Mouse (Mus musculus): ENCODE measurements around the gene Gm45021. TPM values are rescaled to one million over a fixed set of nuclear protein-coding genes. Genes with fewer than 3 reads are reported as not detected.

Gm45021 gene
- total RNA-seq, 2 experiments from 2014 or later: not detected

DNA sequence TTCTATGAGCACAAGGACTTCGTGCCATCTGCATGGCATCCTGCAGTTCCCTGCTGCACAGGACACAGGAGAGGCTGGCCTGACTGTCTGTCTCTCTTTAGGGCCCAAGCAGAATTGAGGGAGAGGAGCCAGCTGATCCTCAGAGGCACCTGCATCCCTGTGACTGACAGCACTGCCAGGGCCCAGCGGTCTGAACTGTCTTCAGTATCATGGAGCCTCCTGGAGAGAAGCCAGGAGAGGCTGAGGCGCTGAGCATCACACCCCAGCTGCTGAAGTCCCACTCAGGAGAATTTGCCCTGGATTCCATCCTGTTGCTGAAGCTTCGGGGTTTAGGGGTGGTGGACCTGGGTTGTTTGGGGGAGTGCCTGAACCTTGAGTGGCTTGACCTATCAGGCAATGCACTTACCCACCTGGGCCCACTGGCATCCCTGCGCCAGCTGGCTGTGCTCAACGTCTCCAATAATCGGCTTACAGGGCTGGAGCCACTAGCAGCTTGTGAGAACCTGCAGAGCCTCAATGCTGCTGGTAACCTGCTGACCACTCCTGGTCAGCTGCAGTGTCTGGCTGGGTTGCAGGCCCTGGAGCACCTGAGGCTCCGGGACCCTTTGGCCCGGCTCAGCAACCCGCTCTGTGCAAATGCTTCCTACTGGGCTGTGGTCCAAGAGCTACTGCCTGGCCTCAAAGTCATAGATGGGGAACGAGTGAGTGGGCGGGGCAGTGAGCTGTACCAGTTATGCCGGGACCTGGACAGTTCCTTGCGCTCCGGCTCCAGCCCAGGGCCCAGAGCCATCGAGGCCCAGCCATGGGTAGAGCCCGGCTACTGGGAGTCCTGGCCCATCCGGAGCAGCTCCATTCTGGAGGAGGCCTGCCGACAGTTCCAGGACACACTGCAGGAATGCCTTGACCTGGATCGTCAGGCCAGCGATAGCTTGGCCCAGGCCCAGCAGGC is 21.1 kb upstream of the Gm45021 start:
- intact Hi-C loops (cut with DNase I): no loop called here
- DNase-seq (ENCODE audit: low spot score in 2 of 2): peak in 1 of 2 experiments; percentile 22

DNA sequence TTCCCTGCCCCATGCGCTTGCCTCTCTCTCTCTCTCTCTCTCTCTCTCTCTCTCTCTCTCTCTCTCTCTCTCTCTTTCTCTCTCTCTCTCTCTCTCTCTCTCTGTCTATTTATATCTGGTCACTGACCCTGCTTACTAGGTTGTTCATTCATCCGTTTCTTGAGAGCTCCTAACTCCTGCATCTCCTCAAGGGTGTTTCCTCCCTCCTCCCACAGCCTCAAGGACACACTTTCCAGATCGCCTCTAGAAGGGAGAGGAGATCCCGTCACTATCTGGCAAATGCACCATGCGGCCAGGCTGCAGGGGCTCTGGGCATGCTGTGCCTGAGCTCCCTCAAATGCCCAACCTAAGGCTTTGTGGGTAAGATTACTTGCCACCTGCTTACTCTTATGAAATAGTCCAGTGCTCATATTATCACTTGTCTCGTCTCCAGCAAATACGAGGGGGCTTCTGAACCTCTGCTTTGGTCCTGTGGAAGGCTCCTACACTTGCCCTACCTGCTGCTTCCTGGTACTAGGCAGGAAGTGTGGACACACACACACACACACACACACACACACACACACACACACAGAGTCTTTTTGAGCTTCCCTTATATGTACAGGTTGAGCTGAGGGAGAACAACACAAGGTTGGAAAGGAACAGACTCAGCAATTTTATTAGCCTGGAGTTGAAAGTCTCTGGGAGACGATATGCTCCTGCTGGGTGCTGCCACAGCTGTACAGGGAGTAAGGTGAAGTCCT is 20.2 kb upstream of the Gm45021 start:
- intact Hi-C loops (cut with DNase I): no loop called here
- DNase-seq (ENCODE audit: low spot score in 2 of 2): no peak

DNA sequence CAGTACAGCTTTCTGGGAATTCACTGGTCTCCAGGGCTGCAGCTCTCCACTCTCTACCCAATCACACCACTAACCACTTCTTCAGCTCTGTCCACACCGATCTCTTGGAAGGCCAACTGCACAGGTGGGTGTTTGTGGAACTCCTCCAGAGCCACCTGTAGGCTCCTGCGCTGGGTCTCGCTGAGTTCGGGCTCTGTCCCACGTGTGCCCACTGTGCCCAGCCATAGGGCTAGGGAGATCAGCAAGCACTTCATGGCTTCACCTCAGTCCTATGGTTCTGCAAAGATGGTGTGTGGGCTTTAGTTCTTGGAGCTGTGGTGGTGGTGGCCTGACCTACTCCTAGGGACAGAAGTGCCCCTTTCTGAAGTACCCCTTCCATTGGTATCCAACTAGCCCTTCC is 17.4 kb upstream of the Gm45021 start:
- intact Hi-C loops (cut with DNase I): no loop called here
- DNase-seq (ENCODE audit: low spot score in 2 of 2): no peak

DNA sequence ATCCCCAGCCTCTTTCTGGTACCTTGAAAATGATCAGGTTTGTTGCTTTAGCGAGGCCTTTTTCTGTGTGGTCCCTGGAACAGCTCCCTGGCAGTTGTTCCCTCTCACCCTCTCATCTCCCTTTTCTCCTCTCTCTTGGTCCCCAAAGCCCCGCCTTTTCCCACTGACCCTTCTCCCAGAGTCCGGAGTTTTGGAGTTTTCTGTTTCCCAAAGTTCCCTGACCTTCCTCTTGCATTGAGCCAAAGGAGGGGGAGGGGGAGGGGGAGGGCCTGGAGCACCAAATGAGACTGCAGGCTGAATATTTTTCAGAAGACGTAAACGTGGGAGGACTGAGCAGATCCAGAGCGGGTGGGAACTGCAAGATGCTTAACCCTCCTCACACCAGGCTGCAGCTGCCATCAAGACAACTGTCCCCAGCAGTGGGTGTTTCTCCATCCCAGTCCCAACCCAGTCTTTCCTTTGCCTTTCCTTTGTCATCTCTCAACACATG is 16.8 kb upstream of the Gm45021 start, which contains the start of gene Rarres2:
Gene Rarres2 (minus strand): TSS at position 218 of the 490 bp plus-strand sequence.
- intact Hi-C loops (cut with DNase I): no loop called here
- no peak for DNase-seq (ENCODE audit: low spot score in 2 of 2)

DNA sequence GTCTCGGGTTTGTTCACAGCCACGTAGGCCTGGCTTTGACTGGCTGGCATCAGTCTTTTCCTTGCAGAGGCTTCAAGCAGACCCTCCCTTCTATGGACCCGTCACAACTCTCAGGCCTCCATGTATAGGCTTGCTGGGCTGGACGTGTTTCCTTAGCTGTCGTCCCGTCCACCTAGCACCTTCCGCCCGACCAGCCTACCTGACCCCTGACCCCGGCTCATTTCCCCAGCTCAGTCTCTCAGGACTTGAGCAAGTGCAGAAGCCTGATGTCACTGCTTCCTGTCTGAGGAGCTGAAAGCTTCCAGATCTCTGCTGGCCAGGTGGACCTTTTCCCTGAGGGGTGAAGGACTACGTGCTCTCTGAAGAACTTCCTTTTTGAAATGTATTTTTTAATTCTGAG is 16.1 kb upstream of the Gm45021 start:
- intact Hi-C loops (cut with DNase I): no loop called here
- no peak for DNase-seq (ENCODE audit: low spot score in 2 of 2)

DNA sequence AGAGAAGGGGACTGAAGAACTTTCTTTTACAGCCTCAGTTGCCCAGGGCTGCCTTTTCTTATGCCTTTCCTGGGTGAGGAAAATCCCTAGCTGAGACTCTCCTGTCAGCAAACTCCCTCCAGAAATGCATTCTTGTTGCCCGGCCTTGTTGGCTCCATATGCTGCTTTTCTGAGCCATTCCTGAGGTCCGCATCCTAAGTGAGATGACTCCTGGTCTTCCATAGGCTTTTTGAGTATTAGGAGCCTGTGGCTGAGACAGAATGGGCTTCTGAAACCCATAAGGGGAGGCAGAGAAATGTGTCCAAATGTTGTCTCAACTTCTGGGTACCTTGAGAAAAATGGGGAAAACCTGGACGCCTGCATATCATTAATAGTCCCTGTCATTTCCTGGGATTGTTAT is 15.4 kb upstream of the Gm45021 start:
- no peak for DNase-seq (ENCODE audit: low spot score in 2 of 2)
- intact Hi-C loops (cut with DNase I): no loop called here

DNA sequence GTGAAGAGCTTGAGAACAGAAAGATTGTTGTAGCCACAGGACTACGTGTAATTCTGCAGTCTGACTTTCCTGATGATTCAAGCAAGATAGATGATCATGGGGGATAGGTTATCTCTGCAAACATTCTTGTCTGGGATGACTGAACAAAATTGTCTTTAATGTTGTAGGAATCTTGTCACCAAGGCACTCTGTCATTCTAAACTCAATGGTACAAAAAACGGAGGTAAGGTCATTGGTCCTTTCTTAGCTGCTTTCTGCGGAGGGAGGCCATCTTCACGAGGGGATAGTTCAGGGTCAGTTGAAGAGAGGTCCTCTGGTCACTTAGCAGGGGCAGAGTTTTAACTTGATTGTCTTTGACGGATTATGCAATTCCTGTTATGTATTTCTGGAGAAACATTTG is 10.7 kb upstream of the Gm45021 start:
- intact Hi-C loops (cut with DNase I): no loop called here
- DNase-seq (ENCODE audit: low spot score in 2 of 2): no peak

DNA sequence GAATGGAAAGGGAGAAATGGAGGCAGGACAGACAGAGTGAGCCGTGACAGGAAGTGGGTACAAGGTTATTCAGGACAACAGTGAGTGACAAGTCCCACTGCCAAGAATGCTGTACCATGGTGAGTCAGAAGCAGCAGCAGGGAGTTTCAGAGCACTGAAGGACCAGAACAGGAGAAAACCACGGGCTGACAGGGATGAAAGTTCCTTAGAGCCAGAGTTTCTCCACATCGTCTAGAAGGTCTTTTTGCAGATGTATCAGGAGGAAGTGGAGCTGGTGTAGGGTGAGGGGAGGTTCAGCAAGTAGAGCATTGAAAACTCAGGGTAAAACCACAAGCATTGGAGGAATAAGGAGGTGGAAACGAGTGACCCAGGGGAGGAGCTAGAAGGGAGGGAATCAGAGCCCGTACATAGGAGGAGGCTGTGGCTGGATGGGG is 10.2 kb upstream of the Gm45021 start:
- DNase-seq (ENCODE audit: low spot score in 2 of 2): no peak
- intact Hi-C loops (cut with DNase I): no loop called here

DNA sequence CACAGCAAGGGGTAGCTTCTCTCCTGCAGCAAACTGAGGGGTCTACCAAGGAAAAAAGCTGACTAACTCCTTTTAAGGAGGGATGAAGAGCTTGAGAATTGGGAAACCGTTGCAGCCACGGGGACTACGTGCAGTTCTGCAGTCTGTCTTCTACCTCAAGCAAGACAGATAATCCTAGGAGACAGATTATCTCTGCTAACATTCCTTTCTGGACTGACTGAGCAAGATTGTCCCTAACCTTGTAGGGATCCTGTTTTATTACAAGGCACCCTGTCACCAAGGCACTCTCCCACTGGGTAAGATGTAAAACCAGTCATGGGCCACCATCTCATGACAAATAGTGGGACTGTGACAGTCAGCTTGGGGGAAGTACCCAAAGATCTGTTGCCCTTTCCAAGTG is 8.2 kb upstream of the Gm45021 start:
- intact Hi-C loops (cut with DNase I): loop anchor here (5.0 to 10.0 kb wide), 2 partner anchors 191 to 374 kb away; partner anchors contain the start of gene Gimap3
- no peak for DNase-seq (ENCODE audit: low spot score in 2 of 2)

DNA sequence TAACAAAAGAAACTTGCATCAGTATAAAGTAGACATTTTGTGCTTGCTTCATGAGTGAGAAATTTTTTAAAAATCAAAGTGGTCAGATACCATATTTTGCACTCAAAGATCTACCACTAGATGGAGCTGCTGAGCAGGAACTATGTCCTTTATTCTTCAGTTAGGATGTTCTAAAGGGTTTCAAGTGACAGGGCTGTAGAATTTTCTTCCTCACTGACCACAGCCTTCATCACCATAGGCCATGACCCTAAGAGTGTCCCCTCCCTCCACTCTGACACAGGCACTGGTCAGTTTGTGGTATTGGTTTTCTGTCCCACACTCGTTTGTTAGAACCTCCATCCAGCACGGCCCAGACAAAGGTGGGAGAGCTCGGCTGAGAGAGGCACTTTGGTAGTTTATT is 7.4 kb upstream of the Gm45021 start:
- intact Hi-C loops (cut with DNase I): loop anchor here (2.0 to 10.0 kb wide), 3 partner anchors 61 to 373 kb away; partner anchors contain the start of gene Gimap3
- DNase-seq (ENCODE audit: low spot score in 2 of 2): peak; percentile 56 to 63

DNA sequence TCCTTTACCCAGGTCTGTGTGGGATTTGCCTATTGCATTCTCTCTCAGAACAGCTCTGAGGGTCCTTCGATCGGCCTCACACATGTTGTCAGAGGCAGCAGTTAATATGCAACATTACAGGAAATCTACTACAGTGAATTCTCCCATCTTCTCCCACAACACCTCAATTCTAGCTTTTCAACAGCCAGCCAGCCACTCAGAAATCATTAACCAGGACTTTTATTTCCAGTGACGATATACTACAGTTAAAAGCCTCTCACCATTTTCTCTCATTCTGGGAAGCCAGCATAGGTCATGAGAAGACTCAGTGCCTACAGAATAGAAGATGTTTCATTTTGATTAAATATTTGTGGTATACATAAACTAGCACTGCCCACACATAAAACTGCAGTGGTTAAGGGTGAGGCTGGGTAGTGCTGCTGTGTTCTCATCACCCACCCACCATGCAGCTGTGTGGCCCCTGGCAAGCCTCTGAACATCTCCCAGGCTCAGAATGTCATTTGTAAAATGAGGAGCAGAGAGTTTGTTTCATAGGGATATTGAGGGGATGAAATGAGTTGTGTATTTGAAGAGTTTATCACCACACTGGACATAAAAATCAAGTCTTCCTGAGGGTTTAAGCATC is 1.9 kb downstream of the Gm45021 start:
- intact Hi-C loops (cut with DNase I): loop anchor here (5.0 kb wide), 1 partner anchor 36 kb away; the partner anchor contains the start of gene AI854703
- DNase-seq (ENCODE audit: low spot score in 2 of 2): no peak

DNA sequence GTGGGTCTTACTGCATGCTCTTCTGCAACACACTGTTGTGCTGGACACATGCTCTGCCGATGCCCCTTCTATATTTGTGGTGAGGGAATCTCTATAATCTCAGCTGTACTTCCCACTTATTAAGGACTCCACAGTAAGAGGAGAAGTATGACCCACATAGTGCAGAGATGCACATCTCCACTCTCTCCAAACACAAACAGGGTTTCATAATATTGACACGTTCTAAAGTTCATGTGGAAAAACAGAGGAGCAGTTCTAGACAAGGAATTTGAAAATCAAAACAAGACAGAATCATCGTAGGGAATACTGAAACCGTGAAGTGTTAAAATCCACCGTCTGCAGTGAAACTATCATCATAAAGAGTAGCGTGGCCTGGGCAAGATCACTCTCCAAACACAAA is 2.5 kb downstream of the Gm45021 start:
- intact Hi-C loops (cut with DNase I): loop anchor here (2.0 to 5.0 kb wide), 2 partner anchors 35 to 37 kb away; partner anchors contain the start of genes AI854703 and Lrrc61
- DNase-seq (ENCODE audit: low spot score in 2 of 2): no peak

DNA sequence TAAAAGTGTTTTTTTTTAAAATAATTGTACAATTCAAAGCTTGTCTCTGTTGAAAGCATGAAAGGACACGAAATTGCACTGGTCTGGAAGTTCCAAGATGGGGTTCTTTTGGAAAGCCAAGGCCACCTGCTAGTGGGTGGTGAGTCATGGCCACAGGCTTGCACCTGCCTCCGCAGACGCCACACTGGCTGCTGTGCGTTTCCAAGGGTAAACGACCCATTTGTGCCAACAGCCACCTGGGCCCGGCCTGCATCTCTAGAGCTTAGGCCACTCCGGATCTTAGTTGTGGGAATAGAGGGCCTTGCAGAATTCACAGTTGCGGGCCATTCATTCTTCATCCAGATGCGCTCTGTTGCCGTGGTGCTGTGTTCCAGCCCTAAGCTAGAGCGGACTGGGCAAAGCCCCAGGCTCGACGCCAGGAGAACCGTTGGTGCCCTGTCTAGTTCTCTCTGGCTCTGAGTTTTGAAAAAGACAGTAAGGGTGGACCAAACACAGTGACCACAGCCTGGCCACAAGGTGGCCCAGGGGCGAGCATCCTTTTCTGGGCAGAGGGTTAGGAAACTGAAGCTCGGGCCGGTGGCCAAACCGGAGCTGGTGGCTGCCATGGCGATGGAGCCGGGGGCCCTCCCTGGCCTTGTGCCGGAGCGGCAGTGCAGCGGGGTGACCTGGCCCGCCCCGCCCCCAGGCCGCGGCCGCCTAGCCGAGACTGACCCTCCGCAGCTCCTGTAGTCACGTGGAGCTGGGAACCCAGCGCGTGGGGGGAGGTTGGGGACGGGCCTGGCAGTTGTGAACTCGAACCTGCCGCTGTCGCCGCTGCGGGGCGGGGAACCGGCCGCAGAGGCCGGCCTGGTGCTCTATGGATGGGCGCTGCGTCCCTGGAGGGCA is 4.0 kb downstream of the Gm45021 start, which contains the start of the genes Repin1 and Gm44965:
Gene Repin1 (plus strand): TSS at position 726 of the 885 bp plus-strand sequence.
Gene Gm44965 (plus strand): TSS at position 784 of the 885 bp plus-strand sequence.
- intact Hi-C loops (cut with DNase I): loop anchor here (2.0 to 5.0 kb wide), 2 partner anchors 34 to 39 kb away; partner anchors contain the start of genes AI854703 and Lrrc61
- peak; percentile 92 to 93 for DNase-seq (ENCODE audit: low spot score in 2 of 2)

DNA sequence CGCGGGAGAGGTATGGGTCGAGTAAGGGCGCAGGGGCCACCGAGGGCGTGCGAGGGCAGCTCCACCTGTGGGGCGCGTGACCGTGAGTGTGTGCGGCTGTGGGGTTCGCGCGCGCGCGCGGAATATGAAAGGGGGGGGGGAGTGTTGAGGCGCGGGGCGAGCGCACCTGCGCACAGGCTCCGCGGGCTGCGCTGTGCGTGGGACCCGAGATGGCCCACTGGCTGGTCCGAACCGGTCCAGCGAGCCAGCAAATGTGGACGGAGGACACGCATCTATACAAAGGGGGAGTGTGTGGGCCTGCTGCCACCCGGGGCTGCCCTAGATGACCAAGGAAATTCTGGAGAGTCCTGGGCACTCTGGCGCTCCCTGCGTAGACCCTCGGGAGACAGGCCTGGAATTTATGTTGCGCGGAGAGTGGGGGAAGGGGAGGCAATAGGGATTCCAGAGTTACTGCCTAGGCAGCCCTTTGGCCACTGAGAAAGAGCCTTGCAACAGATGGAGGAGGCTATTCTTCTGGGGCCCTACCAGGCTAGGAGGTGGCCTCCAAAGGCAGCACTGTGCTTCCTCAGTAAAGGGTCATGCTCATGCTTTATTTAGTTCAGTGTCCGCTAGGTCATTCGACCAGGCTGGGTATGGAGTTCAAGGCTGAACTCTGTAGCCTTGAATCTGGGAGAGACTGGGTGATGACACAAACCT is 4.8 kb downstream of the Gm45021 start:
- intact Hi-C loops (cut with DNase I): loop anchor here (5.0 kb wide), 1 partner anchor 33 kb away; the partner anchor contains the start of gene AI854703
- peak in 1 of 2 experiments; percentile 65 for DNase-seq (ENCODE audit: low spot score in 2 of 2)

DNA sequence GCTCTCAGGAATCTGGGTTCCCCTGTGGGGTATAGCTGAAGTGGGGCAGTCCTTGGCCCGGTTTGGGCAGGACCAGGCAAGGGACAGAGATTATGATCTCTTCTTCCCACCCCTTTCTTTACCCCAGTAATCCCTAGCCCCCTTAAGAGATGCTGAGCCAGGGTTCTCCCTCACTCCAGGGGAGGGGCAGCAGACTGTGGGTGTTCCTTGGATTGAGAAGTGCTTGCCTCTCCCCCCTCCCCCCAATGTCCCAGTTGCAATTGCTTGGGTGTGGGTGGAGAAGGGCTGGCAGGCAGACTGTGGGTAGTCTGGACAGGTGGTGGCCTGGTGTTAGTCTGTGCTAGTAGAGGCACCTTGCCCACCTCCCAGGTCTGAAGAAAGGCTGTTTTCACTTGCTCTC is 5.9 kb downstream of the Gm45021 start:
- intact Hi-C loops (cut with DNase I): no loop called here
- DNase-seq (ENCODE audit: low spot score in 2 of 2): peak in 1 of 2 experiments; percentile 66

DNA sequence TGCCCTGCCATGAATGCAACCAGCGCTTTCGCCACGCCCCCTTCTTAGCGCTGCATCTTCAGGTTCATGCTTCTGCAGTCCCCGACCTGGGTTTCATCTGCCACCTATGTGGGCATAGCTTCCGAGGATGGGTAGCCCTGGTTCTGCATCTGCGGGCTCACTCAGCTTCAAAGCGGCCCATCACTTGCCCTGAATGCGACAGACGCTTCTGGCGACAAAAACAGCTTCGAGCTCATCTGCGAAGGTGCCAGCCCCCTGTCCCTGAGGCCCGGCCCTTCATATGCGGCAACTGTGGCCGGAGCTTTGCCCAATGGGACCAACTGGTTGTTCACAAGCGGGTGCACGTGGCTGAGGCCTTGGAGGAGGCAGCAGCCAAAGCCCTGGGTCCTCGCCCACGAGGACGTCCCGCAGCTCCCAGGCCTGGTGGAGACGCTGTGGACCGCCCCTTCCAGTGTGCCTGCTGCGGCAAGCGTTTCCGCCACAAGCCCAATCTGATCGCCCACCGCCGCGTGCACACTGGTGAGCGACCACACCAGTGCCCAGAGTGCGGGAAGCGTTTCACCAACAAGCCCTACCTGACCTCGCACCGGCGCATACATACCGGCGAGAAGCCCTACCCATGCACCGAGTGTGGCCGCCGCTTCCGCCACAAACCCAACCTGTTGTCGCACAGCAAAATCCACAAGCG is 7.3 kb downstream of the Gm45021 start:
- DNase-seq (ENCODE audit: low spot score in 2 of 2): no peak
- intact Hi-C loops (cut with DNase I): no loop called here

DNA sequence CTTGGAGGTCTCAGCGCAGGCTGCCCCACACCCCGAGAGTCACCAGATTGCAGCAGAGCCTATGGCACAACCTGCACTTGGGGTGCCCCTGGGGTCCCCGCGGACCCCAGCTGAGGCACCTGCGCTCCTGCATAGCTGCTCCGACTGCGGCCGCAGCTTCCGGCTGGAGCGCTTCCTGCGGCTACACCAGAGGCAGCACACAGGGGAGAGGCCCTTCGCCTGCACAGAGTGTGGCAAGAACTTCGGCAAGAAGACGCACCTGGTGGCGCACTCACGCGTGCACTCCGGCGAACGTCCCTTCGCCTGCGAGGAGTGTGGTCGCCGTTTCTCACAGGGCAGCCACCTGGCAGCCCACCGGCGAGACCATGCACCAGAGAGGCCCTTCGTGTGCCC is 7.8 kb downstream of the Gm45021 start:
- no peak for DNase-seq (ENCODE audit: low spot score in 2 of 2)
- intact Hi-C loops (cut with DNase I): no loop called here

All from left cerebral cortex, postnatal 25 days (tissue).